Mouse (Mus musculus): ENCODE measurements at regions not wholly inside any gene's neighbourhood (a gene's known extent, or its start where the extent isn't known, plus 50 kb on each side); places are given as distances from the start of the nearest gene placed in this dataset.

GRCm38 (mm10) chr2:78716157-78716798, 151.6 kb upstream of the Ube2e3 start:
- TF ChIP-seq ZNF384 (IDR thresholded peaks at IDR 0.05; ENCODE audit: low read depth, low read length) = no peak
- TF ChIP-seq HCFC1 (IDR thresholded peaks at IDR 0.05; ENCODE audit: borderline replicate concordance, insufficient read depth, low read length) = no peak
- no peak for TF ChIP-seq CHD2 (IDR thresholded peaks at IDR 0.05; ENCODE audit: low read depth, low read length)
- TF ChIP-seq ZC3H11A (IDR thresholded peaks at IDR 0.05; ENCODE audit: borderline replicate concordance, low read depth, low read length) = no peak
- TF ChIP-seq MAFK (IDR thresholded peaks at IDR 0.05; ENCODE audit: insufficient read depth, low read depth, low read length) = no peak
